Mouse (Mus musculus) cerebellum, adult 18-20 months (tissue): ENCODE measurements at regions not wholly inside any gene's neighbourhood (a gene's known extent, or its start where the extent isn't known, plus 50 kb on each side); places are given as distances from the start of the nearest gene placed in this dataset.

Experiments used
- DNase-seq, 2 experiments: peaks; one replicate each; pipeline ENCODE4 v3.0.0; 2021

- no peak for DNase-seq
These were observed 287.7 kb upstream of the Zfp507 start for GRCm38 (mm10) chr7:36090291-36091123.

- DNase-seq, result no peak
These were observed 284.8 kb upstream of the Zfp507 start for GRCm38 (mm10) chr7:36087598-36087997.

GRCm38 (mm10) chr7:36078666-36079065 is 275.9 kb upstream of the Zfp507 start:
- no peak for DNase-seq

GRCm38 (mm10) chr7:36078089-36078654 is 275.4 kb upstream of the Zfp507 start:
- DNase-seq, result no peak

- no peak for DNase-seq
These were observed 274.5 kb upstream of the Zfp507 start for GRCm38 (mm10) chr7:36077271-36077670.

- no peak for DNase-seq
These were observed 273.2 kb upstream of the Zfp507 start for GRCm38 (mm10) chr7:36076021-36076441.

GRCm38 (mm10) chr7:36071774-36072173 is 269.0 kb upstream of the Zfp507 start:
- peak; percentile 10 to 37 for DNase-seq

- no peak for DNase-seq
These were observed 263.9 kb upstream of the Zfp507 start for GRCm38 (mm10) chr7:36066725-36067124.

GRCm38 (mm10) chr7:36061679-36062078 is 258.9 kb upstream of the Zfp507 start:
- DNase-seq, result no peak

- DNase-seq, result no peak
These were observed 257.6 kb upstream of the Zfp507 start for GRCm38 (mm10) chr7:36060426-36060825.

GRCm38 (mm10) chr7:36046053-36046452 is 243.2 kb upstream of the Zfp507 start:
- no peak for DNase-seq

- no peak for DNase-seq
These were observed 229.1 kb upstream of the Zfp507 start for GRCm38 (mm10) chr7:36031881-36032280.

GRCm38 (mm10) chr7:36023015-36023414 is 220.2 kb upstream of the Zfp507 start:
- DNase-seq, result no peak

- DNase-seq, result no peak
These were observed 219.7 kb upstream of the Zfp507 start for GRCm38 (mm10) chr7:36022489-36022888.

- no peak for DNase-seq
These were observed 214.3 kb upstream of the Zfp507 start for GRCm38 (mm10) chr7:36016926-36017753.

GRCm38 (mm10) chr7:35996609-35997008 is 193.8 kb upstream of the Zfp507 start:
- DNase-seq, result no peak

GRCm38 (mm10) chr7:35992511-35992910 is 189.7 kb upstream of the Zfp507 start:
- DNase-seq, result no peak

- no peak for DNase-seq
These were observed 188.3 kb upstream of the Zfp507 start for GRCm38 (mm10) chr7:35991141-35991540.

- DNase-seq, result no peak
These were observed 186.7 kb upstream of the Zfp507 start for GRCm38 (mm10) chr7:35989456-35989855.

- DNase-seq, result no peak
These were observed 185.8 kb upstream of the Zfp507 start for GRCm38 (mm10) chr7:35988449-35989109.

- no peak for DNase-seq
These were observed 175.2 kb upstream of the Zfp507 start for GRCm38 (mm10) chr7:35977986-35978385.

GRCm38 (mm10) chr7:35958731-35959130 is 155.9 kb upstream of the Zfp507 start:
- no peak for DNase-seq

GRCm38 (mm10) chr7:35958052-35958451 is 155.2 kb upstream of the Zfp507 start:
- DNase-seq, result no peak
